Mouse (Mus musculus): ENCODE results near the gene Htr7. TPM values are rescaled to one million over a fixed set of nuclear protein-coding genes. Genes with fewer than 3 reads are reported as not detected.

Gene Htr7
- total RNA-seq (2021): 1 to 10 TPM; 8.5 to 9.0 TPM
- long read RNA-seq, experiment 1, partial matches to known transcripts: 0 of 7 reads
- long read RNA-seq, experiment 1, other reads (novel, unspliced or antisense): 6 of 7 reads
- long read RNA-seq, experiment 2, partial matches to known transcripts: 0 of 2 reads
- long read RNA-seq, experiment 2, other reads (novel, unspliced or antisense): 0 of 2 reads

GRCm38 (mm10) chr19:36057231-36057811 lies at the start of gene Htr7:
TSS of gene Htr7 (minus strand) at chr19:36057507.
- Histone ChIP-seq H3K4me3 (peak within 1 kb of the TSS; percentile 54), H3K27ac (peak within 1 kb of the TSS; percentile 39; the same call in 1 of the 2 replicates)
- peak; percentile 42 for TF ChIP-seq CTCF (conservative IDR thresholded peaks at IDR 0.05)
- peak in 1 of 2 experiments; percentile 22 for DNase-seq (ENCODE audit: low spot score in 2 of 2)

- no peak for TF ChIP-seq CTCF (conservative IDR thresholded peaks at IDR 0.05)
These were observed 46.6 kb upstream of the Htr7 start for GRCm38 (mm10) chr19:36103909-36104308.

GRCm38 (mm10) chr19:36098916-36099315 lies 41.6 kb upstream of the Htr7 start:
- DNase-seq (ENCODE audit: low spot score in 2 of 2): no peak
- no peak overlapping the region for H3K4me3 ChIP-seq
- no peak for TF ChIP-seq CTCF (conservative IDR thresholded peaks at IDR 0.05)
- H3K27ac ChIP-seq: no peak overlapping the region

More at GRCm38 (mm10) chr19:36103909-36104308, 46.6 kb upstream of the Htr7 start:
- no peak overlapping the region for H3K27ac ChIP-seq
- DNase-seq (ENCODE audit: low spot score in 2 of 2): no peak
- H3K4me3 ChIP-seq: no peak overlapping the region

GRCm38 (mm10) chr19:36098265-36098664 lies 41.0 kb upstream of the Htr7 start:
- no peak for DNase-seq (ENCODE audit: low spot score in 2 of 2)
- TF ChIP-seq CTCF (conservative IDR thresholded peaks at IDR 0.05): no peak

GRCm38 (mm10) chr19:36097194-36097593 lies 39.9 kb upstream of the Htr7 start:
- Histone ChIP-seq H3K27ac (no peak overlapping the region), H3K4me3 (no peak overlapping the region)
- TF ChIP-seq CTCF (conservative IDR thresholded peaks at IDR 0.05): no peak
- no peak for DNase-seq (ENCODE audit: low spot score in 2 of 2)

More at GRCm38 (mm10) chr19:36098265-36098664, 41.0 kb upstream of the Htr7 start:
- no peak overlapping the region for H3K4me3 ChIP-seq
- H3K27ac ChIP-seq: no peak overlapping the region

DNA sequence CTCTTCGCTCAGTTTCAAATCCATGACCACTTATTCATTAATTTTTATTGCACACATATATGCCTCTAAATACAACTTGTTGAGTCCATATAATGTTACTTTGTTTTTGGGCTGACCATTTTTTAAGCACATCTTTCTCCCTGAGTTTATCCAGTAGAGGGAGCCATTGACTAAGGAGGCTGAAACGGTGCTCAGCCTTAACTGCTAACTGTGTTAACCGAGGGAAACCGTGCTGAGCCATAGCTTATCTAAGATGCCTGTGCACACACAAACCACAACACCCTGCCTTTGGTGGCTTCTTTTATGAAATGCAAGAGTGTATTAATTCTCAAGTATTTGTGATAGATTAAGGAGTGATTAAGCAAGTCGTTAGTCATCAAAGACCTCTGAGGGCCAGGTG lies 33.5 kb upstream of the Htr7 start:
- TF ChIP-seq CTCF (conservative IDR thresholded peaks at IDR 0.05): peak; percentile 82

DNA sequence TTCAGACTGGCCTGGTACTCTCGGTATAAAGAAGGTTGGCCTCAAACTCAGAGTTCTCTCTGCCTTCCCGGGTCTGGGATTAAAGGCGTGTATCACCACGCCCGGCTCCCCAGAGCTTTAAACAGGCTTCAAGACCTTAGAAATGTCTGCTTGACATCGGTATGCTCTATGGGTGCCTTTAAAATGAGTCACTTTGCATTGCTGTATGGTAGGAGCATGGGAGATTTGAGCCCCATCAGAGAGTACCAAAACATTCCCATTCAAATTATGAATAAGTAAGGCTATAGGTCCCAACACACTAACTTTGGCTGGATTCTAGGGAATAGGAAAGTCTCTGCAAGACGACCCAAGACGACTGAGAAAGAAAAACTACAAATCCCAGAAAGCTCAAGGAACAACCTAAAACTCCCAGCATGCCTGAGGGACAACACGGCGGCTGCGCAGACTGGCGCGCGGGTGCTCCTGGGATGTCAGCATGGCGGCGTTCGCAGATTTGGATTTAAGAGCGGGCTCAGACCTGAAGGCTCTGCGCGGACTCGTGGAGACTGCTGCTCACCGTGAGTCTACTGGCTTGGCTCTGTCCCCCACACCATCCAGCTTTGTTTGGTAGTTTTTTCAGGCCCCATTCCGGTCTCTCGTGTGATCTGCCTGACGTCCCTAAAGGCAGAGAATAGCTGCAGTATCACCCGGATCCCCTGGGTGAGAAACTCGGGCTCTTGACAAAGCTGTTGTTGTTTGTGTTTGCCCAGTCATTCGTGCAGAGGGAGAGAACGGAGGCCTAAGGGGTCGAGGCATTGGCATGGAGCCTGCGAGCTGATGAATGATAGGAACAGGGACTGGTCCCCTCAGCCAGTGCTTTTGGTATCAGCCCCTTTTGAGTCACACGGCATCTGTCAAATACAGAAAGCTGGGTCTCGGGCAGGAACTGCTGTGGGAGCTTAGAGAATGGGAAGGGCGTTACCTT lies 26.2 kb upstream of the Htr7 start, which contains the start of gene Rpp30:
Gene Rpp30 (plus strand): TSS at position 455 of the 964 bp plus-strand sequence.
- H3K4me3 ChIP-seq: peak within 1 kb of the TSS; percentile 79
- DNase-seq (ENCODE audit: low spot score in 2 of 2): peak; percentile 82 to 89
- H3K27ac ChIP-seq: peak within 1 kb of the TSS; percentile 82
- TF ChIP-seq CTCF (conservative IDR thresholded peaks at IDR 0.05): no peak

More for the DNA sequence above, 33.5 kb upstream of the Htr7 start:
- no peak overlapping the region for H3K4me3 ChIP-seq
- no peak overlapping the region for H3K27ac ChIP-seq
- peak in 1 of 2 experiments; percentile 18 for DNase-seq (ENCODE audit: low spot score in 2 of 2)

GRCm38 (mm10) chr19:36082606-36083261 lies 25.4 kb upstream of the Htr7 start:
- peak; percentile 44 to 50 for DNase-seq (ENCODE audit: low spot score in 2 of 2)
- Histone ChIP-seq H3K27ac (peak overlapping the region; percentile 82), H3K4me3 (peak overlapping the region; percentile 79)
- TF ChIP-seq CTCF (conservative IDR thresholded peaks at IDR 0.05): peak; percentile 86

GRCm38 (mm10) chr19:36062801-36063529 lies 5.7 kb upstream of the Htr7 start:
- TF ChIP-seq CTCF (conservative IDR thresholded peaks at IDR 0.05): peak; percentile 77
- Histone ChIP-seq H3K4me3 (no peak overlapping the region), H3K27ac (no peak overlapping the region)
- DNase-seq (ENCODE audit: low spot score in 2 of 2): no peak

GRCm38 (mm10) chr19:36056502-36057221 lies 645 bp downstream of the Htr7 start:
- no peak for DNase-seq (ENCODE audit: low spot score in 2 of 2)
- Histone ChIP-seq H3K4me3 (peak overlapping the region; percentile 54), H3K27ac (peak overlapping the region; percentile 39; the same call in 1 of the 2 replicates)
- TF ChIP-seq CTCF (conservative IDR thresholded peaks at IDR 0.05): no peak

GRCm38 (mm10) chr19:36046046-36046445 lies 11.3 kb downstream of the Htr7 start:
- no peak for DNase-seq (ENCODE audit: low spot score in 2 of 2)
- TF ChIP-seq CTCF (conservative IDR thresholded peaks at IDR 0.05): no peak
- no peak overlapping the region for H3K4me3 ChIP-seq
- H3K27ac ChIP-seq: no peak overlapping the region

Measured in layer of hippocampus, adult 2 months (tissue).